Mouse (Mus musculus): Measurements from ENCODE around the gene Qdpr.

- TF ChIP-seq POLR2A (IDR thresholded peaks at IDR 0.05; ENCODE audit: insufficient read depth, low read length), result no peak
- no peak for TF ChIP-seq CTCF (IDR thresholded peaks at IDR 0.05; ENCODE audit: low read depth, low read length)
Measured at GRCm38 (mm10) chr5:45416478-45416877, 33.6 kb downstream of the Qdpr start.
